Mouse (Mus musculus): Measurements from ENCODE around the gene Pphln1. TPM values are rescaled to one million over a fixed set of nuclear protein-coding genes. Genes with fewer than 3 reads are reported as not detected.

Gene Pphln1
- polyA plus RNA-seq, 1 experiment from 2014 or later: 103 TPM

DNA sequence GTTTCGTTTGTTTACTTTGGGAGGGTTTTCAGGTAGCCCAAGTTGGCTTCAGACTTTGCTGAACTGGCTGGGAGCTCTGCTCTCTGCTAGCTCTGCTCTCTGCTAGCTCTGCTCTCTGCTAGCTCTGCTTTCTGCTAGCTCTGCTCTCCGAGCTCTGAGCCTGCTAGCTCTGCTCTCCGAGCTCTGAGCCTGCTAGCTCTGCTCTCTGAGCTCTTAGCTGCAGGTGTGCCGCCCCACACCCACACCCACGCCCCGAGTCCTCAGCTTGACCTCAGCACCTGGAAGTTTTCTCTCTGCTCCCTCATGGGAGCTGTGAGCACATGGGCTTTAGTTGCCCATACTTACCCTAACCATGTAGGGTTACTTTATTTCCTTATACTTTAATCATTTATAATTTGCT, 45.5 kb downstream of the Pphln1 start:
- H3K27ac ChIP-seq (replicated peaks): no peak overlapping the region
- DNase-seq (ENCODE audit: low spot score): no peak
- no peaks in the 10 kb centered on the region for H3K27me3 ChIP-seq (ENCODE audit: low read depth, poor library complexity, severe bottlenecking)
- WGBS: 86% methylated on average over 6 of the region's 6 CpGs
- no peaks in the 10 kb centered on the region for H3K4me1 ChIP-seq
- no peaks in the 10 kb centered on the region for H3K9me3 ChIP-seq (replicated peaks)
- no peak overlapping the region for H3K4me3 ChIP-seq
- peaks cover 70% of the 10 kb centered on the region for H3K36me3 ChIP-seq

DNA sequence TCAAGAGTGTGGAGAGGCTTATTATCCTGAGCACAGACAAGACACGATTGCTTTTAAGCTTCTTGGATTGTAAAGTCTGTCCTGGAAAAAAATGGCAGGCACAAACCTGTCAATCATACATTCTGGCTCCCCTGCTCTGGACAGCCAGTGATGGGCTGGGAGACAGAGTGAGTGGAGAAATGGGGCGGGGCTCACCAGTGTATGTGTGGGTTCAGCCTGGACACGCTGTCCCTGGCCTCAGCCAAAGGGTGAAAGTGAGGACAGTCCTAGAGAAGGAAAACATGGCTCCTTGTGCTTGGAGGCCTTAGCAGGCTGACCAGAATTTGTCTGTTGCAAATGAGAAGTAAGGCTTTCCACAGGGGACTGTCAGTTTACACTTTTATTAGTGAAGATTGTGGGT, 50.7 kb downstream of the Pphln1 start:
- Histone ChIP-seq H3K36me3 (peaks cover 58% of the 10 kb centered on the region), H3K4me1 (no peaks in the 10 kb centered on the region), H3K4me3 (no peak overlapping the region), H3K27ac (replicated peaks) (no peak overlapping the region), H3K9me3 (replicated peaks) (no peaks in the 10 kb centered on the region), H3K27me3 (ENCODE audit: low read depth, poor library complexity, severe bottlenecking) (no peaks in the 10 kb centered on the region)
- WGBS: 85% methylated on average over 3 of the region's 3 CpGs
- no peak for DNase-seq (ENCODE audit: low spot score)

DNA sequence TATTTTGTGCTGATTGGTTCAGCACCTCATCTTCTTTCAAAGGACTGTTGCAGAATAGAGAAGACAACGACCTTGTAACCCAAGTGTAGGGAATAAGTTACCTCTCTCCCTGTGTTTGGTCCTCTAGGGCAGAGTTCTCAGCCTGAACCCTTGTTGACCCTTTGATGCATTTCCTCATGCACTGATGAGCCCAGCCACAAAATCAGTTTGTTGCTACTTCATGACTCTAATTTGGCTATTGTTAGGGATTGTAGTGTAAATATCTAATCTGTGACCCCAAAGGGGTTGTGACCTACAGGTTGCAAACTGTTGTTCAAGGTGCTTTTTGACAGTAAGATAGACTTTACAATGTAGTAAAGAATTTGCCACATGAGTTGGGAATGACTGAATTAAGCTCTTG, 55.1 kb downstream of the Pphln1 start:
- WGBS: 95% methylated on average over 1 of the region's 1 CpGs
- Histone ChIP-seq H3K9me3 (replicated peaks) (no peaks in the 10 kb centered on the region), H3K4me3 (no peak overlapping the region), H3K36me3 (peaks cover 58% of the 10 kb centered on the region), H3K27me3 (ENCODE audit: low read depth, poor library complexity, severe bottlenecking) (no peaks in the 10 kb centered on the region), H3K27ac (replicated peaks) (no peak overlapping the region), H3K4me1 (no peaks in the 10 kb centered on the region)
- no peak for DNase-seq (ENCODE audit: low spot score)

DNA sequence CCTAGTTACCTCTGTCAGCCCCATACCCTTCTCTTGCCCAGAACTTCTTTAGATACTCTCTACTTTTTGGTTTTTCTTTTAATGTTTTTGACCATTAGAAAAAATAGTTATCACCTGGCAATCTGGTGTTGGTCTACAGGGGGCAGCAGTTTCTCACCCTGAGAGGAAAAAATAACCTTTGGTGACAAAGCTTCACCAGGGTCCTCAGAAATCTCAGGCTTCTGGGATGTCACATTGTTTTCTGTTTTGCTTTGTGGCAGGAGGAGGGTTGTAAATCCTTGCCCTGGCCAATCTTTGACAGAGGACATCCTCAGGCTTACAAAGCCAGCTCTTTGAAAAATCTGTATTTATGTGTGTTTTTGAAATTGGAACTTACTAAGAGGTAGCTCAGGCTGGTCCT, 57.9 kb downstream of the Pphln1 start:
- H3K27ac ChIP-seq (replicated peaks): no peak overlapping the region
- no peaks in the 10 kb centered on the region for H3K9me3 ChIP-seq (replicated peaks)
- no peaks in the 10 kb centered on the region for H3K27me3 ChIP-seq (ENCODE audit: low read depth, poor library complexity, severe bottlenecking)
- H3K4me3 ChIP-seq: no peak overlapping the region
- no peaks in the 10 kb centered on the region for H3K4me1 ChIP-seq
- H3K36me3 ChIP-seq: peaks cover 57% of the 10 kb centered on the region
- DNase-seq (ENCODE audit: low spot score): no peak

DNA sequence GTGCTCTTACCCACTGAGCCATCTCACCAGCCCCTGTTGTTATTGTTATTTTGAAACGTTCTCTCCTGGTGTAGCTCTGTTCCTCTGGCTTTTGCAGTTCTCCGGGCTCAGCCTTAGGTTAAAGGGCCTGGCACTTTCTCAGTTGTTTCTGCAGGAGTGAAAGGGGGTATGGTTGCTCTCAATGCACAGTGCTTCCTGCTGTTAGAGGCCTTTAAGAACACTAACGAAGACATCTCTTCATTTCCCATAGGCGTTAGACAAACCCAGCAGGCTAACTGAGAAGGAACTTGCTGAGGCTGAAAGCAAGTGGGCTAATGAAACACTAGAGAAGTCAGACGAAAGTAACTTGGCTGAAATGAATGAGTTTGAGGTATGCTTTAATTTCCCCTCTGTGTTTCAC, 61.3 kb downstream of the Pphln1 start:
- no peaks in the 10 kb centered on the region for H3K4me1 ChIP-seq
- H3K36me3 ChIP-seq: peaks cover 66% of the 10 kb centered on the region
- no peaks in the 10 kb centered on the region for H3K9me3 ChIP-seq (replicated peaks)
- WGBS: 67% methylated on average over 5 of the region's 5 CpGs
- DNase-seq (ENCODE audit: low spot score): no peak
- H3K4me3 ChIP-seq: no peak overlapping the region
- no peak overlapping the region for H3K27ac ChIP-seq (replicated peaks)
- no peaks in the 10 kb centered on the region for H3K27me3 ChIP-seq (ENCODE audit: low read depth, poor library complexity, severe bottlenecking)

DNA sequence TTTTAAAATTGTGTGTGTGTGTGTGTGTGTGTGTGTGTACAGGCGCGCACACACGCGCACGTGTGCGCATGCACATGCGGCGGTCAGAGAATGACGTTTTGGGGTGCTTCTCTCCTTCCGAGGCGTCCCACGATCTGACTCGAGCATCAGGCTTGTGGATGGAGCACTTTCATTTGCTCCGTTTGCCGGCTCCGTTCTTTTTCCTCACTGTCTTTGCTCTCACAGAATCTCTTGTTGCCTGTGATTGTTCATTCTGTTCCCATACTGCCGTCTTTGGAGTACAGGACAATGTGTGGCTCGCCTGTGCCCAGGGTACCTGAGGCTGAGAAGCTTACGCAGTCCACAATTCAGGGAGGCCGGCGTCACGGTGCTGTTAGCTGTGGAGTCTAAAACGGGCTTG, 62.9 kb downstream of the Pphln1 start:
- H3K36me3 ChIP-seq: peaks cover 71% of the 10 kb centered on the region
- 95% methylated on average over 23 of the region's 23 CpGs for WGBS

DNA sequence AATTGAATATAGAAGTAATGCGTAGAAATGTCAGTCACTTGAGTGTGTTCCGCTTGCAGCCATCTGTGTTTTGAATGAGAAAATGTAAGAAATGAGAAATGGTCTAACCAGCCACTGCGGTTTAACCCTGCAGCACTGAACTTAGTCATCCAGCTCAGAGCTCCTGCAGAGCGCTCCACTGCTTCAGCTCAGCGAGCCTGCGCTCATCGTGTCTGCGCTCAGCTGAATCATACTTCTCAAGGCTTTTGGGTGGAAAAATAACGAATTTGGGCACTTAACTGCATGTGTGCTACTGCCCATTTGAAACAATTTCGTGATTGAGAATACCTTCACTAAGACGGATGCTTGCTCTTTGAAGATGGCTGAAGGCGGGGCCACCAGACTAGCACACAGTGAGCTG, 73.5 kb downstream of the Pphln1 start:
- Histone ChIP-seq H3K27ac (replicated peaks) (no peak overlapping the region), H3K4me3 (no peak overlapping the region), H3K36me3 (peaks cover 11% of the 10 kb centered on the region), H3K27me3 (ENCODE audit: low read depth, poor library complexity, severe bottlenecking) (no peaks in the 10 kb centered on the region), H3K4me1 (peaks cover 14% of the 10 kb centered on the region), H3K9me3 (replicated peaks) (no peaks in the 10 kb centered on the region)
- WGBS: 52% methylated on average over 12 of the region's 12 CpGs
- no peak for DNase-seq (ENCODE audit: low spot score)

More for the DNA sequence above, 62.9 kb downstream of the Pphln1 start:
- H3K9me3 ChIP-seq (replicated peaks): no peaks in the 10 kb centered on the region
- no peak overlapping the region for H3K27ac ChIP-seq (replicated peaks)
- DNase-seq (ENCODE audit: low spot score): no peak
- H3K4me1 ChIP-seq: no peaks in the 10 kb centered on the region
- no peak overlapping the region for H3K4me3 ChIP-seq
- H3K27me3 ChIP-seq (ENCODE audit: low read depth, poor library complexity, severe bottlenecking): no peaks in the 10 kb centered on the region

DNA sequence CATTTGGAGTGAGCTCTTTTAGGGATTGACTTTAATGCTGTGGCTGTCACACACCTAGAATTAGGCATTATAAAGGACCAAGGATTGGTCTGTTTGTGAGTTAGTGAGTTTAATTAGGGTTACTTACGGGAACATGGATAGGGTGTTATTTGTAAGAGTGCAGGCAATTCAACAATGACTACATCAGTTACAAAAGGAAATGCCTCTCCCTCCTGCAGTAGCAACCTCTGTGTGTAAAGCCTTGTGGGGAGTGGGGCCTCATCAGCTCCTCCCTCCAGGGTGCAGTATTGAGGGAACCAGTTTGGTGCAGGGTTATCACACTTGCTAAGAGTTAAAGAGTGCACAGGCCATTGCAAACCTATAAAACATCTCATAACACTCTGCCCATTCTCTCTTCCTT, 73.9 kb downstream of the Pphln1 start:
- H3K36me3 ChIP-seq: peaks cover 7% of the 10 kb centered on the region
- H3K4me1 ChIP-seq: peaks cover 14% of the 10 kb centered on the region
- H3K4me3 ChIP-seq: no peak overlapping the region
- H3K27me3 ChIP-seq (ENCODE audit: low read depth, poor library complexity, severe bottlenecking): no peaks in the 10 kb centered on the region
- H3K27ac ChIP-seq (replicated peaks): no peak overlapping the region
- no peak for DNase-seq (ENCODE audit: low spot score)
- 33% methylated on average over 1 of the region's 1 CpGs for WGBS
- H3K9me3 ChIP-seq (replicated peaks): no peaks in the 10 kb centered on the region

DNA sequence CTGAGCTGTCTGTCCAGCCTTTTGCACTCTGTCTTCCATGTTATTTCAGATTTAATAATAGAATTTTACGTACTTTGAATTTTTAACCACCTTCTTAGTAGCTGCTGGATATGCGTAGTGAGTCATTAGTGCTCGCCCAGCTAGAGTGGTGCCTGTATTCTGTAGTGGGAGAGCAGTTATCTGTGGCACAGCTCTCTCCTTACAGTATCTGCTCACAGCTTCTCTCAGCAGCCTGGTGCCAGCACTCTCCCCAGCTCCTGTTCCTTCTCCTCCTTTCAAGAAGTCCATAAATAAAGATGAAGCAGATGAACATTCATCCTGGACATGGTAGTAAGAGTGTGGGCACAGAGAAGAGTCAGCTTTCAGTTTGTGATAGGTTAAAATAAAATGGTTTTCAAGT, 76.1 kb downstream of the Pphln1 start:
- no peak for DNase-seq (ENCODE audit: low spot score)
- Histone ChIP-seq H3K4me1 (peaks cover 14% of the 10 kb centered on the region), H3K27me3 (ENCODE audit: low read depth, poor library complexity, severe bottlenecking) (no peaks in the 10 kb centered on the region), H3K27ac (replicated peaks) (no peak overlapping the region), H3K4me3 (no peak overlapping the region), H3K36me3 (peaks cover 5% of the 10 kb centered on the region; the same call in 1 of the 2 replicates), H3K9me3 (replicated peaks) (no peaks in the 10 kb centered on the region)
- WGBS: 94% methylated on average over 3 of the region's 3 CpGs

DNA sequence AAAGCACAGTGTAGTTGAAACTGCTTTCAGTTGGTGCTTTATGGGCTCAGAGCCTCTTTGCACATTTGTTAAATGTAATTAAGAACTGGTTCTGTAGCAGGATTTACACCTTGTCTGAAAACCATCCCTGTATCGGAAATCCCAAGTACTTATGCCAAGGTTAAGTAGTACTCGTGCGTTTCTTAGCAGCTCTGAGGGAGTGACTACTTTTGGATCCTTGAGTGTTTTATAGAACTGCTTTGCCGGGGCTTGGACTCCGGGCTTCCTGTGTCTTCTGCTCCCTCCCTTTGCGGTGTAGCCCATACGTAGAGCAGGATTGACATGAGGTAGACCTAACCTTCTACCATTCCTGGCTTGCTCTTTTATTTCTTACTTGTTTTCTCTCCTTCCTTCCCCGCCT, 77.5 kb downstream of the Pphln1 start:
- no peak overlapping the region for H3K27ac ChIP-seq (replicated peaks)
- DNase-seq (ENCODE audit: low spot score): no peak
- no peaks in the 10 kb centered on the region for H3K27me3 ChIP-seq (ENCODE audit: low read depth, poor library complexity, severe bottlenecking)
- peaks cover 5% of the 10 kb centered on the region; the same call in 1 of the 2 replicates for H3K36me3 ChIP-seq
- 76% methylated on average over 8 of the region's 8 CpGs for WGBS
- H3K9me3 ChIP-seq (replicated peaks): no peaks in the 10 kb centered on the region
- no peak overlapping the region for H3K4me3 ChIP-seq
- H3K4me1 ChIP-seq: peaks cover 14% of the 10 kb centered on the region

DNA sequence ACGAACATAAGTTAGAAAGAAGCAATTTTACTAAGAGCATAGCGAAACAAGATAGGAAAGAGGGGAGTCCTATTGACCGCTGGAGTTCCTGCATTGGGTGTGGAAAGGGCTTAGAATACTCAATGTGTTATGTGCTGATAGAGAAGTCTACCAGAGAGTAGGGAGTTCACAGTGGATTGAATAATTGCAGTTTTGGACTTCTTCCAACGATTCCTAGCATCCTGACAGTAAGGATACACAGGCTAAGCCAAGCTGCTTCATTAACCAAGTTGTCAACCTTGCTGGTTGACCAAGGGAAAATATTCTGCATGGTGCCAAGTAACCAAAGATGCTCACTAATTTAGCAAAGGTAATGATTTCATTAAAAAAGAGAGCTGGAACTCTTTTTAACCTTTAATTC, 79.6 kb downstream of the Pphln1 start:
- H3K27ac ChIP-seq (replicated peaks): no peak overlapping the region
- no peaks in the 10 kb centered on the region for H3K9me3 ChIP-seq (replicated peaks)
- no peak overlapping the region for H3K4me3 ChIP-seq
- 96% methylated on average over 4 of the region's 4 CpGs for WGBS
- H3K36me3 ChIP-seq: peaks cover 5% of the 10 kb centered on the region; the same call in 1 of the 2 replicates
- H3K4me1 ChIP-seq: 0 out of 2 replicates have a peak, but pooled peaks cover 1% of the 10 kb centered on the region
- no peak for DNase-seq (ENCODE audit: low spot score)
- H3K27me3 ChIP-seq (ENCODE audit: low read depth, poor library complexity, severe bottlenecking): no peaks in the 10 kb centered on the region

DNA sequence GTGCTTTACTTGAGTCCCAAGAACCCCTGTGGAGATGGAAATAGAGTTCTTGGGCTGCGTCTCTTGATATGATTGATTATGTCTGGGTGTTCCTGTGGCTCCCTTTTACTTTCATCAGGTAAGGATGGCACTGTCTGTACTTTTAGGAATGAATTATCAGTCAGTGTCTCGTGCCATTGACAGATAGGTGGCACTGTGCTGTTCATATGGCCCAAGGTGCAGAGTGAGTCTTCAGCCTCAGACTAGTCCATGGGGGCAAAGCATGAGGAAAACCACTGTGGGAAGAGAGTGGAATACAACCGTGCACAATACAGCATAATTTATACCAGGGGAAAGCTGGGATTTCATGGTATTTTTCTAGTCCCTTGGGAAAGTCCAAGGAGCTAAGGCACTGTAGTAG, 80.5 kb downstream of the Pphln1 start:
- DNase-seq (ENCODE audit: low spot score): no peak
- Histone ChIP-seq H3K9me3 (replicated peaks) (no peaks in the 10 kb centered on the region), H3K27ac (replicated peaks) (no peak overlapping the region), H3K36me3 (peaks cover 9% of the 10 kb centered on the region), H3K4me3 (no peak overlapping the region), H3K27me3 (ENCODE audit: low read depth, poor library complexity, severe bottlenecking) (no peaks in the 10 kb centered on the region), H3K4me1 (no peaks in the 10 kb centered on the region)
- WGBS: 87% methylated on average over 3 of the region's 3 CpGs

DNA sequence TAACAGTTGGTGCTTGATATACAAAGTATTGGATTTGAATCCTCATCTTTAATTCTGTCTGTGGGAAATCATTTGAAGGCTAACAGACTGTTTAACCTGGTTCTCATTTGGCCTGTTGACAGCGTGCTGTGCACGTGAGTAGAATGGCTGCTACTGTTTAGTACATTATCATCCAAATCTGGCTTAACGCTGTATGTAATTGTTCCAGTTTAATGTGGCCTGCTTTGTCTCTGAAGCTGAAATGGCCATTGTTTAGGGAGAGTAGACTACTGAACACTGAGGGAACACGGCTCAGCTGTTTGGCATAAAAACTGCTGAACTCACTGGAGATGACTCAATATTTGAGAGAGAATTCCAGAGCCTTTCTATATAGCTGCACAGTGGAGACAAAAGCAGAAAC, 81.3 kb downstream of the Pphln1 start:
- no peak overlapping the region for H3K27ac ChIP-seq (replicated peaks)
- H3K4me3 ChIP-seq: no peak overlapping the region
- no peaks in the 10 kb centered on the region for H3K9me3 ChIP-seq (replicated peaks)
- no peaks in the 10 kb centered on the region for H3K27me3 ChIP-seq (ENCODE audit: low read depth, poor library complexity, severe bottlenecking)
- peaks cover 9% of the 10 kb centered on the region for H3K36me3 ChIP-seq
- no peaks in the 10 kb centered on the region for H3K4me1 ChIP-seq
- 89% methylated on average over 4 of the region's 4 CpGs for WGBS
- DNase-seq (ENCODE audit: low spot score): no peak

DNA sequence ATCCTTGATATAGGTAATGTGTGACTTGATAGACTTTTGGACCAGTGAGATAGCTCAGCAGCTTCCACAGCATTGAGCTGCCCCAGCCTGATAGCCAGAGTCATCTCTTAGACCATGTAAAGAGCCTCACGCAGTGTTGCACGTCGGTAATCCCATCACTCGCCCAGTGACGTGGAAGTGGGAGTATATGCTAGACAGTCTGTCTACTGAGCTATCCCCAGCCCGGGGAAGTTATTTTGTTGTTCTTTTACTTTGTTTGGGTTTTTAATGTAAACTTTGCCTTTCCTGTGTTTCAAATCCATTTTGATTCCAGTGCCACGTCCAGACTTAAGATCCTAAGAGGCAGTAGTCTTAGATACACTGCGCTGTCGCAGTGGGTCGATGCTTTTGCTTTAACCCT, 83.0 kb downstream of the Pphln1 start:
- Histone ChIP-seq H3K9me3 (replicated peaks) (no peaks in the 10 kb centered on the region), H3K4me1 (no peaks in the 10 kb centered on the region), H3K36me3 (peaks cover 9% of the 10 kb centered on the region), H3K27me3 (ENCODE audit: low read depth, poor library complexity, severe bottlenecking) (no peaks in the 10 kb centered on the region), H3K4me3 (no peak overlapping the region), H3K27ac (replicated peaks) (no peak overlapping the region)
- DNase-seq (ENCODE audit: low spot score): no peak
- 82% methylated on average over 10 of the region's 10 CpGs for WGBS

Measured in midbrain, embryonic 10.5 days (tissue).